Mouse (Mus musculus) midbrain, postnatal 0 days (tissue): ENCODE measurements at regions not wholly inside any gene's neighbourhood (a gene's known extent, or its start where the extent isn't known, plus 50 kb on each side); places are given as distances from the start of the nearest gene placed in this dataset.
A peak's percentile ranks its signal among the peaks of the same experiment; 100 is the strongest.

Experiments used
- ATAC-seq: fragments of 200-750 bp; cut with Nextera tagmentation; 2 replicates; pipeline ENCODE4 v1.8.0; 2017; ENCODE audit warnings: moderate number of reproducible peaks, mild to moderate bottlenecking, moderate TSS enrichment, moderate library complexity; ENCODE audit not compliant: low FRiP score
- DNase-seq: peaks from one replicate; pipeline ENCODE4 v3.0.0-alpha.2; 2015; ENCODE audit warnings: low spot score
- H3K27ac ChIP-seq: fragments of 300-500 bp; sonication (generic); 2 replicates; pipeline ENCODE4 v1.5.1; 2014; ENCODE audit warnings: low read depth, mild to moderate bottlenecking, low read length, mixed read lengths
- H3K27me3 ChIP-seq: fragments of 300-500 bp; sonication (generic); 2 replicates; pipeline ENCODE4 v1.6.1; 2014; ENCODE audit warnings: low read length, control low read depth, mixed read lengths; ENCODE audit not compliant: insufficient read depth
- H3K36me3 ChIP-seq: fragments of 300-500 bp; sonication (generic); 2 replicates; pipeline ENCODE4 v1.6.1; 2014; ENCODE audit warnings: low read length, control low read depth, mixed read lengths; ENCODE audit not compliant: insufficient read depth
- H3K4me1 ChIP-seq: fragments of 300-500 bp; sonication (generic); 2 replicates; pipeline ENCODE4 v1.6.1; 2014; ENCODE audit warnings: mild to moderate bottlenecking, control low read depth, antibody characterized with exemption, low read length, mixed read lengths; ENCODE audit not compliant: insufficient read depth
- H3K4me2 ChIP-seq: fragments of 300-500 bp; sonication (generic); 2 replicates; pipeline ENCODE4 v1.6.1; 2014; ENCODE audit warnings: low read depth, mild to moderate bottlenecking, low read length, mixed read lengths; ENCODE audit not compliant: poor library complexity, severe bottlenecking
- H3K4me3 ChIP-seq: fragments of 300-500 bp; sonication (generic); 2 replicates; pipeline ENCODE4 v1.5.1; 2014; ENCODE audit warnings: low read depth, mild to moderate bottlenecking, low read length, moderate library complexity
- H3K9ac ChIP-seq: fragments of 300-500 bp; sonication (generic); replicated peaks from 2 replicates; pipeline ENCODE4 v1.6.1; 2014; ENCODE audit warnings: mild to moderate bottlenecking, low read length, moderate library complexity, mixed read lengths; ENCODE audit not compliant: poor library complexity, severe bottlenecking
- H3K9me3 ChIP-seq: fragments of 300-500 bp; sonication (generic); 2 replicates; pipeline ENCODE4 v1.6.1; 2016; ENCODE audit warnings: low read length, control low read depth
- CTCF ChIP-seq: IDR thresholded peaks from 2 replicates; pipeline ENCODE4 v1.5.1; 2016; ENCODE audit warnings: antibody characterized with exemption, mild to moderate bottlenecking
- WGBS: fragments of 180-500 bp; shearing (Covaris S2); extraction: QIAGEN DNeasy Blood & Tissue Kit; methylation state at CpG from one replicate; pipeline ENCODE4 v1.1.7; 2014; 5-methylcytosine and 5-hydroxymethylcytosine counted together

DNA sequence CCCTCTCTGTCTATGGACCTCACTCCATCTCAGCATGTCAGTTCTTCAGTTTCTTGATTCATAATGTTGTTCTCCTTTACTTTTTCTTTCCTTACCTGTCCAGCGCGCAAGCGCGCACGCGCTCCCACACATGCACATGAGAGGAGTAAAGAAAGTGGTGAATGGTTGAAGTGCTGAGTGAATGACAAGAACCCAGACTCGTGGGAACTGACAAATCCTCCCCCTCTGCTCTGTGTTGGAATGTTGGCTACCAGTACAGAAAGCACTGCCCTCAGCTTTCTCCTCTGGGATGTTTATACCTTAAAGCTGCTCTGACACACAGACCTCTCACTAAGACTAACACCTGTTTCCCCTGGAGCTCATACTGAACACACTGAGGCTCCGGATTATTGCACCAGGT lies 302.2 kb upstream of the Nrp1 start:
- no peaks in the 10 kb centered on the region for H3K27me3 ChIP-seq
- ATAC-seq = no peak
- no peaks in the 10 kb centered on the region for H3K36me3 ChIP-seq
- no peak overlapping the region for H3K27ac ChIP-seq
- H3K4me3 ChIP-seq = no peak overlapping the region
- H3K9ac ChIP-seq = no peak overlapping the region
- DNase-seq = no peak
- no peak for TF ChIP-seq CTCF
- H3K9me3 ChIP-seq = no peaks in the 10 kb centered on the region
- H3K4me2 ChIP-seq = no peak overlapping the region
- 88% methylated on average over 8 of the region's 8 CpGs for WGBS
- H3K4me1 ChIP-seq = no peaks in the 10 kb centered on the region

DNA sequence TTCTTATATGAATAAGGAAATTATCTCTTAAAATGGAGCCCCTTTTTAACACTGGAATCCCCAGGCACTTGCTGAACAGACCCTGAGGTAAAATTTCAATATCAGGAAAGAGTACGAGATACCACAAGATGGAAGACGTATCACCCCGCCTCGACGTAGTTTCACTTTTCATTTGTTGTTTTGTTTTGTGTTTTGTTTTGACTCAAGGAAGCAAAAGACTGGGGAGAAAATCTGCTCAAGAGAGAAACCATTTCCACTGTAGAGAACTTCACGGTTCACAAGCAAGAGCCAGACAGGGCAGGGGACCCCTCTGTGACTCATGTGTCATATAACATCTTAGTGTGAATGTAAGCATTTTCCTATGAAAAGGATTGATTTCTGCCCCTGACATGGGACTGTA lies 300.6 kb upstream of the Nrp1 start:
- no peaks in the 10 kb centered on the region for H3K4me1 ChIP-seq

DNA sequence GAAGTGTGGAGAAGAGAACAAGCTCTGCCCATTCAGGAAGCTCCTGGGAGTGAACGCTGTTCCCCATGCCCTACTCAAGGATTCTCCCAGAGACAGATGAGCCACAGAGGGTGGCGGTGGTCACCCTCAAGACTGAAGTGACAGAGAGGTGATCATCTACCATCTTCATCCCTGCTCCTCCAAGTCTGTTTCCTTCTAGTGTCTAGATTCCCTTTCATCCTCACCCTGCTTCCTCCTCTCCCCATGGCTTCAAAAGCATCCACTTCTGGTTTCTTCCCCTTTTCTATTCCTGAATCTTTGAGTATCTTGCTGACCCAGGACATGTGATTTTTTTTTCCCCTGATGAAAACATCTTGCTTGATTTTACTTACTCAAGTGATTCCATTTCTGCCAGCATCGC lies 298.6 kb upstream of the Nrp1 start:
- no peak overlapping the region for H3K4me2 ChIP-seq
- ATAC-seq = no peak
- no peak overlapping the region for H3K9ac ChIP-seq
- DNase-seq = no peak
- H3K9me3 ChIP-seq = no peaks in the 10 kb centered on the region
- no peaks in the 10 kb centered on the region for H3K36me3 ChIP-seq
- TF ChIP-seq CTCF = no peak
- H3K27me3 ChIP-seq = no peaks in the 10 kb centered on the region
- over 99% methylated on average over 3 of the region's 3 CpGs for WGBS
- no peak overlapping the region for H3K27ac ChIP-seq
- no peaks in the 10 kb centered on the region for H3K4me1 ChIP-seq
- no peak overlapping the region for H3K4me3 ChIP-seq

More for the DNA sequence above, 300.6 kb upstream of the Nrp1 start:
- no peak for DNase-seq
- H3K36me3 ChIP-seq = no peaks in the 10 kb centered on the region
- ATAC-seq = no peak
- no peak overlapping the region for H3K27ac ChIP-seq
- H3K4me2 ChIP-seq = no peak overlapping the region
- no peaks in the 10 kb centered on the region for H3K27me3 ChIP-seq
- H3K9ac ChIP-seq = no peak overlapping the region
- H3K9me3 ChIP-seq = no peaks in the 10 kb centered on the region
- TF ChIP-seq CTCF = no peak
- no peak overlapping the region for H3K4me3 ChIP-seq
- 89% methylated on average over 6 of the region's 6 CpGs for WGBS

DNA sequence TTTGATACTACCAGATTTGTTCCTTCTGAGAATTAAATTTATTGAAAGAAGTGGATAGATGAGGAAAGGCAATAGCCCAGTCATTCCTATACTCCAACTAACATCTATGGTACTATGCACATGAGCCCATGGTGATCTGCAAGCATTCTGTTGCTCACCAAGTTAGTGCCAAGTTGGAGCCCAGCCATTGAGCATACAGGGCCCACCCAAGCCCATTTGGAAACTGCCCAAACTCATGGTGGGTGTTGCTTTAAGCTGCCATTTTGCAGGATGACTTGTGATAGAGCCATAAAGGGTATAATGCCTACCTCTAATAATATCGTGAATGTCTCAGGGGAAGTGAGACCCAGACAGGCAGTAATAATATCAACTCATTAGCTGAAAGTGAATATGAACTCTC lies 294.2 kb upstream of the Nrp1 start:
- Histone ChIP-seq H3K9me3 (no peaks in the 10 kb centered on the region), H3K9ac (no peak overlapping the region), H3K27me3 (no peaks in the 10 kb centered on the region), H3K27ac (no peak overlapping the region), H3K4me2 (no peak overlapping the region), H3K4me3 (no peak overlapping the region), H3K4me1 (no peaks in the 10 kb centered on the region), H3K36me3 (no peaks in the 10 kb centered on the region)
- no peak for TF ChIP-seq CTCF
- no peak for ATAC-seq
- DNase-seq = peak; percentile 61
- 97% methylated on average over 1 of the region's 1 CpGs for WGBS

DNA sequence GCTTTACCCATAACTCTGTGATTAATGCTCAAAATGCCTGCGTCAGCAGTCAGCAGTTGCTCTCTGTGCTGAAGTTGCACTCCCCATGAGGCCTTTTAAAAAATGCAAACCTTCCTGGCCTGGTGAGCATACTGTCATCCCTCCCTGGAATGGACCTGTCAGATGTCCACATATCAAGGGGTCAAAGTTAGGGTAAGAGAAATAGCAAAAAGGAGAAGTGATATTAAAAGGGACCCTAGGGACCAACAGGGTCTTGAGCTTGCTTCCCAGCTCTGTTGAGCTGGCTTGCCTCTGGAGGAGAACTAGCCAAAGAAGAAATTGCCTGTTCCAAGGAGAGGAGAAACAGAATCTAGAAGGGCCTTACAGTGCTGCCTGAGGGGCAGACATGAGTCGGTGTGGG lies 293.3 kb upstream of the Nrp1 start:
- Histone ChIP-seq H3K4me1 (no peaks in the 10 kb centered on the region), H3K9ac (no peak overlapping the region), H3K9me3 (no peaks in the 10 kb centered on the region), H3K27me3 (no peaks in the 10 kb centered on the region), H3K36me3 (no peaks in the 10 kb centered on the region), H3K4me3 (no peak overlapping the region), H3K4me2 (no peak overlapping the region), H3K27ac (no peak overlapping the region)
- DNase-seq (no peak), ATAC-seq (no peak)
- no peak for TF ChIP-seq CTCF
- WGBS = 82% methylated on average over 2 of the region's 2 CpGs

DNA sequence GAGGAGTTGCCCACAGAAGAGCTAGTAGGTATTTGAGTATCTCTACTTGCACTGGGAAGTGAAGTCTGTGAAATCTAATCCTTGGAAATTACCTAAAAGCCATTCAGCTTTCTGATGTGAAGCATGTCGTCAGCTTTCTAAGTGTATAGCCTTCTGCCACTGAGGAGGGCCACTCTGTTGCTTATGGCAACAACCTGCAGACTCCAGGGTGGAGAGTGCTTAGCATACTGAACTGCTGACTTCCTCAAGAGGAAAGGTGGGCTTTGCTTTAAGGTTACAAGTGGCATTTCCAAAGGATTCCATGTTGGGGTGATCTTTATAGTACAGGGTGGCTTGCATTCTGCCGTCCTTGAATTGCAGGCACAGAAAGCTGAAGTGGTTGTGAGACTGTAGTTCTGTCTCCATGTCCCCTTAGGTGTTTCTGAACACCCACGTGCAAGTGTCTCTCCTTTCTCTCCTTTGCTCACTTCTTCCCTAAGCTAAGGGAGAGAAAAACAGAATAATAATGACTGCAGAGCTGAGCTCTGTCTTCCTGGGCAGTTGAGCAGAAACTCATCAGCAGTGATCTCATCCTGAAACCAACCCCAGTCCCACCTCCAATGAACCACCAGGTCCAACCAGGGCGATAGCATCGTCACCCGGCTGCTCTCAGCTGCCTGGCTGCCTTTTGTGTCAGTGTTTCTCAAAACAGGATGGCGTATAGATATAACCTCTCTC lies 292.3 kb upstream of the Nrp1 start:
- WGBS = 76% methylated on average over 7 of the region's 7 CpGs
- TF ChIP-seq CTCF = no peak
- Histone ChIP-seq H3K9me3 (no peaks in the 10 kb centered on the region), H3K27ac (no peak overlapping the region), H3K9ac (no peak overlapping the region), H3K27me3 (no peaks in the 10 kb centered on the region), H3K4me3 (no peak overlapping the region), H3K4me2 (no peak overlapping the region), H3K4me1 (no peaks in the 10 kb centered on the region), H3K36me3 (no peaks in the 10 kb centered on the region)
- ATAC-seq (no peak), DNase-seq (no peak)
